Mouse (Mus musculus) gastrocnemius, adult 2 months (tissue): ENCODE results near the gene Inha. TPM values are rescaled to one million over a fixed set of nuclear protein-coding genes. Genes with fewer than 3 reads are reported as not detected.

Source experiments
- DNase-seq: peaks from one replicate; pipeline ENCODE4 v3.0.0; 2022
- H3K27ac ChIP-seq: fragments of 200-600 bp; 2 replicates; pipeline ENCODE4 v1.8.1; 2022; ENCODE audit warnings: mild to moderate bottlenecking
- H3K4me3 ChIP-seq: fragments of 200-600 bp; 2 replicates; pipeline ENCODE4 v1.8.1; 2022; ENCODE audit warnings: mild to moderate bottlenecking, moderate library complexity
- CTCF ChIP-seq: fragments of 200-600 bp; IDR thresholded peaks from 2 replicates; pipeline ENCODE4 v1.8.1; 2022; ENCODE audit warnings: antibody characterized with exemption, mild to moderate bottlenecking, moderate library complexity
- intact Hi-C: fragments of 180-260 bp; cut with DNase I; formaldehyde crosslinking; loops from one replicate; pipeline ENCODE4 v1.15.1; 2025
- total RNA-seq, 2 experiments: library from RNA; stranded (reverse); gene quantifications; 2 replicates each; pipeline ENCODE4 v1.2.3; 2021

Inha gene
- total RNA-seq, 2 experiments from 2014 or later = 1.3 to 2.2 TPM

DNA sequence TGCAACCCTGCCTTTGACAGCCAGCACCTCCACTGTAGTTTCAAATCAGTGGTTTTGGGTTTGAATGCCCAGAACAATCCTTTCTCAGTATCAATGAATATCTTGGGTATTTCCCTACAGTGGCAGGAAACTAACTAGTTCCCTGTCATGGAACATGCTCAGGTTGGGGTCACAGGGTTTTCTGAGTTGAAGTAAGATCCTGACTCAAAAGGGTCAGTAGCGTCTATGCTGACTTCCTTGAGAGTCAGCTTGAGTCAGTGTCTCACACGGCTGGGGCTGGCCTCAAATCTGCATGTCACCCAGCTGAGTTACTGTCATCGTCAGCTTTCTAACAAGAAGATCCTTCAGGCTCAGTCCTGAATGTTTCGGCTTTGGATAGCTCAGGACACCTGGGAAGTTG, 8.0 kb upstream of the Inha start:
- intact Hi-C loops = no loop called here
- H3K4me3 ChIP-seq = no peak overlapping the region
- TF ChIP-seq CTCF = no peak
- no peak for DNase-seq
- H3K27ac ChIP-seq = no peak overlapping the region

DNA sequence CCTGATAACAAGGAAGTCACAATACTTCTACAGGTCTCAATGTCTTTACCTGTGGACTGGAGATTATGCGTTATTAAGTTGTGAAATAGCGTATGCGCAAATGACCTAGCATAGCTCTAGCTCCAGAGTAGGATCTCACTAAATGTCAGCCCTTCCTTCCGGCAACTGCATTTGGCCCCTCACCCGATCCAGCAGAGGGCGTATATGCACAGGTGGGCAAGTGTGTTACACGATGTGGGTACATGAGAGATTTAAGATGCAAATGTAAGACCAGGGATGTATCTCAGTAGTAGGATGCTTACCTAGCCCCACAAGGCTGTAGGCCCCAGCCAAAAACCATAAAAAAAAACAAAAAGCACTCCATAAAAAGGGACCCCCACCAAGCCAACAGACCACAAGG, 7.4 kb upstream of the Inha start:
- no peak for DNase-seq
- Histone ChIP-seq H3K4me3 (no peak overlapping the region), H3K27ac (no peak overlapping the region)
- intact Hi-C loops = no loop called here
- peak; percentile 41; the same call in 1 of the 2 replicates for TF ChIP-seq CTCF

DNA sequence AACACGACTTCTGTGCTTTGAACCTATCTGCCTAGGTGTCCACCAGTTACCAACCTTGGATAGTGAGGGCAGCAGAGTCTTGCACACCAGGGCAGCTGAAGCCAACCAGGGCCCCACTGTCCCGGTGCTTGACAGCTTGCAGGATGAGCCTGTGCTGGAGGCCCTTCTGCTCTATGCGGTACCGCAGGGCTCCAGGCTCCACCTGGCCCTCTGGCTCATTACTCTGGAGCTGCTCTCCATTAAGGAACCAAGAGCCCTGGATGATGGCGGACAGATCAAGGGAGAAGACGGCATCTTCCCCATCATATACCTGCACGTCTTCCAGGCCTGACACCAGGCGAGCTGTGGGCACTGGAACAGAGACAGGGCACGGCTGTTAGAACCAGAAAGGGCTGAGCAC, 5.0 kb upstream of the Inha start:
- intact Hi-C loops = no loop called here
- TF ChIP-seq CTCF = no peak
- DNase-seq = no peak
- Histone ChIP-seq H3K27ac (no peak overlapping the region), H3K4me3 (no peak overlapping the region)

DNA sequence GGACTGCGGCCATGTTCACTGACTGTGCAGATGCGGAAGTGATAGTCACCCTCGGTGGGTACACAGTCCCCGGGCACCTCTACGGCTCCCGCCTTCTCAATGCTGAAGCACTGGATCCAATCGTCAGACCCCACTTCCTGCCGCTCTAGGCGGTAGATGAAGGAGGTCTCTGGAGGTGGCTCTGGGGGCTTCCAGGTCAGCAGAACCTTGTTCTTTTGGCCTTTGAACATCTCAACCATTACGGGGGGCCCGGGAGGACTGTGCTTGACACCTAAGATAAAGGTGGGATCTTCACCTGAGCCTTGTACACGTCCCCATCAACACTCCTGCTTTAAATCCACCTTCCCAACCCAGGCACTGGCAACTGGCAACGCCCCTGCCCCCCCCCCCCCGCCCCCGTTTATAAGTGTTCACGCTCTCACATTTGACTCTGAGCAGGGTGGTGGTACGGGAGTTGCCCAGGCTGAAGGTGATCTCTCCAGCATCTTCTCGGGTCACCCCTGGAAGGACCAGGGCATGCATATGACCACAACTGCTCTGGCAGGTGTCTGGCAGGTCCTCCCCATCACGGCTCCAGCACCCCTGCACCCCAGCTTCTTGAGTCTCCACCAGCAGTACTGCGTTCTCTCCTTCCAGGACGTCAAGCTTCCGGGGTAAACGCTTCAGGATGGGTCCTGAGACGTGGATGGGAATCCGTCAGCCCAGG, 3.8 kb upstream of the Inha start:
- DNase-seq = no peak
- no peak overlapping the region for H3K4me3 ChIP-seq
- intact Hi-C loops = no loop called here
- no peak overlapping the region for H3K27ac ChIP-seq
- no peak for TF ChIP-seq CTCF

DNA sequence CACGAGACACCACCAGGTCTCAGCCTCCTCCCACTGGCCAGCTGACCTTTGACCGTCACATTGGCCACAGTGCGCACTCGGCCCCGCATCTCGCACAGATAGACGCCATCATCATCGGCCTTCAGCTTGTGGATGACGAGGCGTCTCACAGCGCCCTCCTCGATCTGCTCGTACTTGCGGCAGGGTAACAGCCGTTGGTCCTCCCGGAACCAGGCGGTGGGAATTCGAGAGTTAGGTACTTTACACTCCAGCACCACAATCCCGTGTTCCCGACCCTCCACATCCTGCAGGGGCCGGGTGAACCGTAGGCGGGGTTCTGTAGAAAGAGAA, 3.3 kb upstream of the Inha start:
- DNase-seq = no peak
- intact Hi-C loops = no loop called here
- H3K27ac ChIP-seq = no peak overlapping the region
- H3K4me3 ChIP-seq = no peak overlapping the region
- TF ChIP-seq CTCF = no peak

DNA sequence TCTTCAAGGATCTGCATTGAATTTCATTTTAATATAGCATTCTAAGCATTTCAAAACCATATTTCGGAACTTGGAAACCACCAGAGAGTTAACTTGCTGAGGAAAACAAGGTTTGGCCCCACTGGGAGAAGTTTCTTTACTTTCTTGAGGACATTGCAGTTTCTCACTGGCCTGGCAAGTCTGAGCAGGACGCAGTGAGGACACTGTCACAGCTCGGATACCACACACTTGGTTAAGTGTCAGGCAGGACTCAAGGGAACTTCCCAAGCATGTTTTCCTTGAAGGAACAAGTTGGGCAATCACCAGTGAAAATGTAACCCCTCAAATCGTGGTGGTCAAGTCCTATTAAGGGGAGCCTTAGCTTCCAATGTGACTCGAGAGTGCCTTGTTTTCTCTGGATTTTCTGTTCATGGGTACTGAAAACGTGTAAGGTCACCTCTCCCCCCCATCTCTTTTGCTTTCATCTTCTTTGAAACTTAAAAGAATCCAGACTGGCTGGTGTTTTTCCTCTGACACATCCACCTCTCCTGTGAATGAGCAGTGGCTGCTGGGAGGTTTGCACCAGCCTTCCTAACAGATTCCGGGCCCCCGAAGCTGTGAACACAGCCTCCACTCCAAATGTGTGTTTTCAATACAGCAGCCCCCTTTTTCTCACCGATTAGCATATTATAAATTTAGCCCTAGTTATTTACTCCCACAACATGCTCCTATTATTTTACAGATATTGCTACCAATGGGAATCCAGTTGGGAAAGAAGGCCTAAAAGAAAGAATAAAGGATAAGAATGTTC, 2.4 kb upstream of the Inha start:
- no peak for TF ChIP-seq CTCF
- peak overlapping the region; percentile 82 for H3K4me3 ChIP-seq
- intact Hi-C loops = loop anchor here (1.0 to 5.0 kb wide), 2 partner anchors 22 to 43 kb away; partner anchors contain the start of gene Slc4a3
- DNase-seq = no peak
- peak overlapping the region; percentile 92 for H3K27ac ChIP-seq

DNA sequence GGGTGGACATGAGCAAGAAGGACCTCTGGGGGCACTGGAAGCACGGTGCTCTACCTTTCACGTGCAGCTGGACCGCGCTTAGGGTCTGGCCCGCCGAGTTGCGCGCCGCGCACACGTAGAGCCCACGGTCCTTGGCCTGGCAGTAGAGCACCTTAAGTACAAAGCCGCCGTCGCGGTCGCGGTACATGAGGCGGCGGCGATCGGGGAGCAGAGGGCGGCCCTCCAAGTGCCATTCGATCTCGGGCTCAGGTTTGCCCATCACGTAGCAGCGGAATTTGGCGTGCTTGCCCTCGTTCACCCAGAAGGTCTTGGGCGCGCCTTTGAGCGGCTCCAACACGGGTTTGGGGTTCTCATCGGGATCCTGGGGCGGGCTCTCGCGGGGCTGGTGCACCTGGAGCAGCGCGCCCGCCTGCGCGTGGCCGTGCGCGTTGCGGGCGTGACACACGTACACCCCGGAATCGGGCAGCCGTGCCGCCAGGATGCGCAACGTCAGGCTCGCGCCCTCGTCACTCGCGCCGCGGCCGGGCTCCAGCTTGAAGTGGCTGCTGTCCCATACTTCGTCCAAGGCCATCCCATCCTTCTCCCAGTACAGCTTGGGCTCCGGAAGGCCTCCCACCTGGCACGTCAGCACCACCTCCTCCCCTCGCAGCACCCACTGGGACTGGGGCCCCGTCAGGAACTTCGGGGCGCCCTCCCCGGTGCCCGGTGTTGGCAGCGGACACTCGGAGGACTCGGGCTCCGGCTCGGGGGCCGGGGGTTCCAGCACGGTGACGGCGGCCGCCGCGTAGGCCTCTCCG, 1.5 kb upstream of the Inha start:
- peak overlapping the region; percentile 82 for H3K4me3 ChIP-seq
- DNase-seq = peak; percentile 87
- intact Hi-C loops = loop anchor here (5.0 kb wide), 1 partner anchor 42 kb away; the partner anchor contains the start of gene Slc4a3
- no peak for TF ChIP-seq CTCF
- peak overlapping the region; percentile 92 for H3K27ac ChIP-seq

DNA sequence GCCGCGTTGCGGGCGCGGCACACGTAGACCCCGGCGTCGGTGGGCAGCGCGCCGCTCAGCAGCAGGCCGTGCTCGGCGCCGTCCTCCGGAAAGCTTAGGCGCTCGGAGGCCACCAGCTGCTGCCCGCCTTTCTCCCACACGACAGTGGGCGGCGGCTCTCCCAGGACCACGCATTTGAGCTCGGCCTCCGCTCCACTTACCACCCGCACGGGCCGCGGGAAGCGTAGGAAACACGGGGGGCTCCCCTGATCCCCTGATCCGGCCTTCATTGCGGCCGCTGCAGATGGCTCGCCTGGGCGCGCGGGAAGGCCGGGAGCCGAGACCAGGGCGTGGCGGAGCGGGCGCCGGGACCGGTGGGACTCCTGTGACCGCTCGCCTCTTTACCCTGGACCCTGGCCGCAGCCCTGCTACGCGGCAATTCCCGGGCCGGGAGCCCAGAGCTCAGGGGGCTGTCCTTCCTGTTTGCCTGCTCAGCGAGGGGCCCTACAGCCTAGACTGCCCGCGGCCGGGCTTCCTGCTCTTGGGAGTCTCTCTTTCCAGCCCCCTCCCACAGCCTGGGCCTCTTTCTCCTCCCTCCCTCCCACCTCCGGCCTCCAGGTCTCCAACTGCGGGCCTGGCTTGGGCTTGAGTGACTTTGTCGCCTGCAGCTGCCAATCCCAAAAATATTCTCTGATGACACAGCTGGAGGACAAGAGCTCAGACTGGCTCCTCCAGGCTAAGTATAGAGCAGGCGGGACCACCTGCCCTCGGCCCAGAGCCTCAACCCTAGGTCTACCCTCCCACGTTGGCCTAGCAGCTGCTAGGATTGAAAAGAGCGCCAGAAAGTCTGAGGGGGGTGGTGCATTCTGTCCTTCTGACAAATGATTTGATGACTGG, 683 bp upstream of the Inha start, which contains the start of gene Obsl1:
TSS of gene Obsl1 (minus strand) at position 497 of the 876 bp plus-strand sequence.
- DNase-seq = peak; percentile 84
- peak within 1 kb of the TSS; percentile 92 for H3K27ac ChIP-seq
- TF ChIP-seq CTCF = no peak
- H3K4me3 ChIP-seq = peak within 1 kb of the TSS; percentile 82
- intact Hi-C loops = loop anchor here (5.0 kb wide), 1 partner anchor 41 kb away; the partner anchor contains the start of gene Slc4a3

DNA sequence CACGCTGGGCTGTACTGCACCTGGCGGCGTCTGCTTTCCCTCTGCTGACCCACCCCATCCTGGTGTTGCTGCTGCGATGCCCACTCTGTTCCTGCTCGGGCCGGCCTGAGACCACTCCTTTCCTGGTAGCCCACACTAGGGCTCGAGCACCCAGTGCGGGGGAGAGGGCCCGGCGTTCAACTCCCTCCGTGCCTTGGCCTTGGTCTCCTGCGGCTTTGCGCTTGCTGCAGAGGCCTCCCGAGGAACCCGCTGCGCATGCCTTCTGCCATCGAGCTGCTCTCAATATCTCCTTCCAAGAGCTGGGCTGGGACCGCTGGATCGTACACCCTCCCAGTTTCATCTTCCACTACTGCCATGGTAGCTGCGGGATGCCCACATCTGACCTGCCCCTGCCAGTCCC, 2.7 kb downstream of the Inha start:
- DNase-seq = no peak
- intact Hi-C loops = loop anchor here (5.0 kb wide), 1 partner anchor 38 kb away; the partner anchor contains the start of gene Slc4a3
- TF ChIP-seq CTCF = no peak
- Histone ChIP-seq H3K4me3 (no peak overlapping the region), H3K27ac (no peak overlapping the region)

DNA sequence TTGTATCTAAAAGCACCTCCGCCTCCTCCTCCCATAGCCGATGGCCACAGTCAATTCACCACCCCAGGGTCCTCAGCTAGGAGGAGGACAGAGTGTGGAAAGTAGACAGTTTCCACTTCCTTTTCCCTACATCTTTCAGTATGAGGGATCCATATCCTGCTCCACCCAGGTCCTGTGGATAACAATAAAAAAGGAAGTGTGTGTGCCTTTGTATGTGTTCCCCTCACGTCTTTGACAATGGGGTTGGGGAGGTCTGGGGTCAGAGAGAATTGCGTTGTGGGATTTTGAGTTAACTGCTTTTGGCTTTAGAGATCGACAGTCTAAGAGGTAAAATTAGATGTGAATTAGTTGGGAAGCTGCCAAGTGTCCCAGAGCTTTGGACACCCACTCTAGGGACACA, 3.3 kb downstream of the Inha start:
- no peak for TF ChIP-seq CTCF
- DNase-seq = no peak
- no peak overlapping the region for H3K4me3 ChIP-seq
- intact Hi-C loops = no loop called here
- no peak overlapping the region for H3K27ac ChIP-seq

DNA sequence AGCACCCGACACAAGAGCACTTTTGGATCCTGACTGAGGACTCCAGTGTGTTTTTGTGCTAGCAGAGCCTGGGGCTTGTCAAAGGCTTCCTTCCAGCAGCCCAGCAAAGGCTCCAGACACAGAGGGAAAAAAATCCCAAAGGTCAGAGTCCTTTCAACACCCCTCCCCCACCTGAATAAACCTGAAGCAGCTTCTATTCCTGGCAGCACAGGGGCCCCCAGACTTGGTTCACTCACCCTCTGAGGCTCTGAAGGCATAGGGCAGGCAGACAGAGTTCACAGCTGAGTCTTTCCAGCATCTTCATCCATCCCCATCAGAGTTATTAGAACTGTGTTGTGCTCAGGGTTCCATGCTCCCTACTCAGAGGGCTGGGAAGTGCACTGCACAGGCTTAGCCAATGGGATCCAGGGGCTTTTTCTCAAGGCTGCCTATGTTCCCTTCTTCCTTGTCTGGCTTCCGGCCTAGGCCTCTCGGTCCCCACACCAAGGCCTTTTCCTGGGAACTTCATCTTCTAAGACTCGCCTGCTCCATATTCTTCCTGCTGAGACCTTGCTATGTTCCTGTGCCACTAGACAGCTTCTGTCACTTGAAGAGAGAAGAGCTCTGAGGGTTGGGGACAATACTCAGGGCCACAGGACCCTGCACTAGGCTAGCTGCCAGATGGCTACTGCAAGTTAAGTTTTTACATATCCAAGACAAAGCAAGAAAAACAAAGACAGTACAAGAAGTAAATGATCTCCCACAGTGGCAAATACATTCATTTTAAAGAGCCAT, 4.7 kb downstream of the Inha start:
- DNase-seq = no peak
- intact Hi-C loops = no loop called here
- H3K27ac ChIP-seq = peak overlapping the region; percentile 63
- TF ChIP-seq CTCF = no peak
- H3K4me3 ChIP-seq = no peak overlapping the region
